Mouse (Mus musculus) liver, adult 2 months (tissue): ENCODE measurements around the gene Fam185a. TPM values are rescaled to one million over a fixed set of nuclear protein-coding genes. Genes with fewer than 3 reads are reported as not detected.

Source experiments
- DNase-seq: peaks from one replicate; pipeline ENCODE4 v3.0.0-alpha.2; 2011; ENCODE audit warnings: low read depth, low spot score; ENCODE audit errors: extremely low read depth
- H3K27ac ChIP-seq: fragments of 200-500 bp; replicated peaks from 2 replicates; pipeline ENCODE4 v1.5.1; 2012; ENCODE audit warnings: low read depth, mild to moderate bottlenecking, control low read depth, inconsistent platforms, low read length; ENCODE audit not compliant: insufficient read depth
- H3K27me3 ChIP-seq: fragments of 200-500 bp; 2 replicates; pipeline ENCODE4 v1.6.1; 2012; ENCODE audit warnings: mild to moderate bottlenecking, moderate library complexity, low read length, inconsistent platforms; ENCODE audit not compliant: control insufficient read depth, insufficient read depth
- H3K36me3 ChIP-seq: fragments of 200-500 bp; 2 replicates; pipeline ENCODE4 v1.6.1; 2012; ENCODE audit warnings: low read length, inconsistent platforms; ENCODE audit not compliant: control insufficient read depth, insufficient read depth
- H3K4me1 ChIP-seq: fragments of 200-500 bp; 2 replicates; pipeline ENCODE4 v1.6.1; 2011; ENCODE audit warnings: low read length; ENCODE audit not compliant: control insufficient read depth, insufficient read depth
- H3K4me3 ChIP-seq: fragments of 200-500 bp; 2 replicates; pipeline ENCODE4 v1.5.1; 2011; ENCODE audit warnings: low read depth, mild to moderate bottlenecking, control low read depth, low read length, moderate library complexity; ENCODE audit not compliant: insufficient read depth
- H3K79me2 ChIP-seq: fragments of 200-500 bp; 2 replicates; pipeline ENCODE4 v1.6.1; 2012; ENCODE audit warnings: inconsistent platforms, mild to moderate bottlenecking, low read length, moderate library complexity; ENCODE audit not compliant: control insufficient read depth, insufficient read depth
- H3K9ac ChIP-seq: fragments of 200-500 bp; 2 replicates; pipeline ENCODE4 v1.6.1; 2012; ENCODE audit warnings: low read depth, mild to moderate bottlenecking, control low read depth, inconsistent platforms, low read length
- CTCF ChIP-seq: fragments of 200-500 bp; IDR thresholded peaks from 2 replicates; pipeline ENCODE4 v1.5.1; 2011; ENCODE audit warnings: low read depth, low read length, control low read depth
- POLR2A ChIP-seq: fragments of 200-500 bp; IDR thresholded peaks from 2 replicates; pipeline ENCODE4 v1.6.1; 2011; ENCODE audit warnings: low read length, control low read depth; ENCODE audit not compliant: insufficient read depth; ENCODE audit errors: extremely low read depth
- WGBS: fragments of 180-500 bp; shearing (Covaris S2); methylation state at CpG from one replicate; pipeline ENCODE4 v1.1.7; 2018; 5-methylcytosine and 5-hydroxymethylcytosine counted together
- polyA plus RNA-seq: library from polyadenylated mRNA; depleted of rRNA; stranded (reverse); fragments of >200 nt; gene quantifications from 2 replicates; pipeline ENCODE4 v1.2.3, GENCODE M21; 2012
- total RNA-seq: library from RNA; depleted of rRNA; stranded (reverse); fragments of >200 nt; gene quantifications from 2 replicates; pipeline ENCODE4 v1.2.3, GENCODE M21; 2014

The Fam185a gene
- total and polyA plus RNA-seq, 2 experiments, result 1.7 to 9.8 TPM

GRCm38 (mm10) chr5:21438428-21438827 is 13.7 kb downstream of the Fam185a start:
- Histone ChIP-seq H3K4me1 (no peaks in the 10 kb centered on the region), H3K79me2 (no peaks in the 10 kb centered on the region; the same call in 1 of the 2 replicates), H3K4me3 (no peak overlapping the region), H3K27ac (no peak overlapping the region), H3K36me3 (peaks cover 5% of the 10 kb centered on the region; the same call in 1 of the 2 replicates), H3K9ac (no peak overlapping the region), H3K27me3 (no peaks in the 10 kb centered on the region)
- no peak for DNase-seq
- TF ChIP-seq CTCF (no peak), POLR2A (no peak)
- 91% methylated on average over 9 of the region's 9 CpGs for WGBS

GRCm38 (mm10) chr5:21439446-21440110 is 14.8 kb downstream of the Fam185a start:
- Histone ChIP-seq H3K4me1 (no peaks in the 10 kb centered on the region), H3K9ac (no peak overlapping the region), H3K36me3 (no peaks in the 10 kb centered on the region; the same call in 1 of the 2 replicates), H3K27ac (no peak overlapping the region), H3K27me3 (no peaks in the 10 kb centered on the region), H3K4me3 (no peak overlapping the region), H3K79me2 (no peaks in the 10 kb centered on the region)
- DNase-seq, result no peak
- WGBS, result 77% methylated on average over 7 of the region's 7 CpGs
- TF ChIP-seq CTCF (no peak), POLR2A (no peak)

GRCm38 (mm10) chr5:21440833-21441530 is 16.2 kb downstream of the Fam185a start:
- no peak overlapping the region for H3K27ac ChIP-seq
- 76% methylated on average over 8 of the region's 8 CpGs for WGBS
- TF ChIP-seq CTCF (no peak), POLR2A (no peak)
- H3K79me2 ChIP-seq, result no peaks in the 10 kb centered on the region
- no peaks in the 10 kb centered on the region for H3K36me3 ChIP-seq
- no peaks in the 10 kb centered on the region for H3K4me1 ChIP-seq
- no peak for DNase-seq
- no peak overlapping the region for H3K4me3 ChIP-seq
- H3K27me3 ChIP-seq, result no peaks in the 10 kb centered on the region
- no peak overlapping the region for H3K9ac ChIP-seq

- 86% methylated on average over 7 of the region's 7 CpGs for WGBS
- Histone ChIP-seq H3K79me2 (no peaks in the 10 kb centered on the region), H3K4me1 (no peaks in the 10 kb centered on the region), H3K4me3 (no peak overlapping the region), H3K9ac (no peak overlapping the region), H3K36me3 (0 out of 2 replicates have a peak, but pooled peaks cover 2% of the 10 kb centered on the region), H3K27ac (no peak overlapping the region), H3K27me3 (no peaks in the 10 kb centered on the region)
- no peak for DNase-seq
- TF ChIP-seq POLR2A (no peak), CTCF (no peak)
Measured at GRCm38 (mm10) chr5:21467387-21467786, 42.6 kb downstream of the Fam185a start.

GRCm38 (mm10) chr5:21468100-21468499 is 43.3 kb downstream of the Fam185a start:
- Histone ChIP-seq H3K4me1 (no peaks in the 10 kb centered on the region), H3K27ac (no peak overlapping the region), H3K9ac (no peak overlapping the region), H3K36me3 (0 out of 2 replicates have a peak, but pooled peaks cover 2% of the 10 kb centered on the region), H3K79me2 (no peaks in the 10 kb centered on the region), H3K27me3 (no peaks in the 10 kb centered on the region), H3K4me3 (no peak overlapping the region)
- WGBS, result 96% methylated on average over 12 of the region's 12 CpGs
- TF ChIP-seq CTCF (no peak), POLR2A (no peak)
- no peak for DNase-seq

GRCm38 (mm10) chr5:21478428-21478827 is 53.7 kb downstream of the Fam185a start:
- Histone ChIP-seq H3K4me3 (no peak overlapping the region), H3K9ac (no peak overlapping the region), H3K36me3 (peaks cover 5% of the 10 kb centered on the region; the same call in 1 of the 2 replicates), H3K27me3 (no peaks in the 10 kb centered on the region), H3K4me1 (no peaks in the 10 kb centered on the region), H3K79me2 (no peaks in the 10 kb centered on the region), H3K27ac (no peak overlapping the region)
- 96% methylated on average over 5 of the region's 5 CpGs for WGBS
- TF ChIP-seq POLR2A (no peak), CTCF (no peak)
- no peak for DNase-seq
